Mouse (Mus musculus) cerebellum, postnatal 10 days (tissue): Measurements from ENCODE around the gene Slc6a6.

ENCODE experiments used
- DNase-seq, 2 experiments: peaks; one replicate each; pipeline ENCODE4 v3.0.0; 2021; ENCODE audit warnings: mixed read lengths in 2 of 2

Gene Slc6a6

DNA sequence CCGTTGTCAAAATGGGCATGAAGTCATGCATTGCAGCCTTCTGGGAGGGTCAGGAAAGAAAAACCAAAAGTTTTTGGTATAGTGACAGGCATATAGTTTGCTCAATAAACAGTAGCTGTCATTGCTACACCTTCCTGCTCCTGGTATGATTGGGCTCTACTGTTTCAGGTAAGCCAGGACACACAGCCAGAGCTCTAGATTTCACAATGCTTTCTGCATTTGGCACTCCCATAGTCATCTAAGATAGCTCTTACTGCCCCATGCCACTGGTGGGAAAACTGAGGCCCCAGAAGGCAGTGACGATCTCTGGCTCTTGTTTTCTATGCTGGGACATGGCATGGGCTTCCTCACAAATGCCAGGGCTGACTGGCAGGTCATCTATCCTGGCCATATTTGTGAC is 19.6 kb downstream of the Slc6a6 start:
- no peak for DNase-seq

DNA sequence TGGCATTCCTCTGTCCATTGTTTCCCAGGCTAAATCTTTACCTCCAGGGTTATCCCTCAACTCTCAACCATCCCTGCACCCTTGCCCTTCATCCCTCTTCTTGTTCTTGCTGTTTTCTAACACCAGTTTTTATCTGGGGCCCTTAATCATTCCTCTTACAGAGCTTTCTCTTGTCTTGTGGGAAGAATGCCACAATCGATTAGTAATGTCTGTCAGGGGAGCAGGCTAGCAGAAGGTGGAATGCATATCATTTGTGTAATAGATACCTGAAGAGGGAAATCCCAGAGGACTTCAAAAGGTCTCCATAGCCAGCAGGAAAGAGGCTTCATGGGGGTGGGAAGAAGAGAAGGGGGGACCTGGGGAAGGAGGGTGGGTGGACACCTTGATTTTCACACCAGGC is 20.6 kb downstream of the Slc6a6 start:
- DNase-seq: no peak

DNA sequence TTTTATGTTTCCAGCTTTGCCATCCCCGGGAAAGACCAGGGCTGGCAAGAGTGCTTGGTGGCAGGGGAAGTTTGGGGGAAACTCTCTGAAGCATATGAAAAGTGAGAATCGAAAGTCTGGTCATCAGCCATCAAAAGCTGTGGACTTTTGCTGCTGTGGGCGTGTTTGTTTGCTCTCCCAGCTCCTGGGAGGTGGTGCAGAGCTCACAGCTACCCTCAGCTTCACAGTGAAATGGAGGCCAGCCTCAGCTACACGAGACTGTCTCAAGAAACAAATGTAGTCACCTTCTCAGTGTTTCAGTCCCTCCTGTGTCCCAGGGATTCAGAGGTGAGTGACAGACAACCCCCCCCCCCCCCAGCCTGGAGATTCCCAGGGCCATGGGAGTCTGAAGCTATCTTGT is 21.8 kb downstream of the Slc6a6 start:
- DNase-seq: no peak

DNA sequence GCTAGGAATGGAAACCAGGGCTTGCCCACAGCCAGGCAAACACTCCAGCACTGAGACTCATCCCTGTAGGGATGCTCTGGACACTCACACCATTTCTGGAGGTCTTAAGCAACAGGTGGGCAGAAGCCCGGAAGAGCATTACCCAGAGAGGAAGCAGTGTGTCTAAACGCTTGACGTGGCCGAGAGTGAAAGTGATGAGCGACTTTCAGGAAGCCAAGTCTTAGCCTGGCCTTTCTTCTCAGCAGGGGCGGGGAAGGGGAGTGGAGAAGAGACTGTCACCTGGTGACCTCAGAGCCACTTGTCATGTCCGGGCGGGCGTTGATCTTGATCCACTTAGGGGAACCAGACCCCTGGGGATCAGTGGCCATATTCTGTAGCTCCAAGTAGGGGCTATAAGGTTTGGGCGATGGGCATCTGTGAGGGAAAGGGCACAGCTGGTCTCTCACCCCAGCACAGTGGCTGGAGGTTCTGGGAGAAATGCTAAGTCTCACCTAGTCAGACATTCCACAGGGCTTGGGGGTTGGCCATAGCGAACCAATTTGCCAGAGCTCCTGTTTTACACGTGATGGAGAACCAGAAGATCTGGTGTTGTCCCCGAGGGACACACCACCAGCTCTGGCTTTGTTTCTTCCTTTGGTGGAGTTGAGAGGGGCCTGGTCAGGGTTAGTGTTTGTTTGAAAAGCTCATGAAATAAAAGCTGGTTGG is 22.4 kb downstream of the Slc6a6 start:
- DNase-seq: no peak

DNA sequence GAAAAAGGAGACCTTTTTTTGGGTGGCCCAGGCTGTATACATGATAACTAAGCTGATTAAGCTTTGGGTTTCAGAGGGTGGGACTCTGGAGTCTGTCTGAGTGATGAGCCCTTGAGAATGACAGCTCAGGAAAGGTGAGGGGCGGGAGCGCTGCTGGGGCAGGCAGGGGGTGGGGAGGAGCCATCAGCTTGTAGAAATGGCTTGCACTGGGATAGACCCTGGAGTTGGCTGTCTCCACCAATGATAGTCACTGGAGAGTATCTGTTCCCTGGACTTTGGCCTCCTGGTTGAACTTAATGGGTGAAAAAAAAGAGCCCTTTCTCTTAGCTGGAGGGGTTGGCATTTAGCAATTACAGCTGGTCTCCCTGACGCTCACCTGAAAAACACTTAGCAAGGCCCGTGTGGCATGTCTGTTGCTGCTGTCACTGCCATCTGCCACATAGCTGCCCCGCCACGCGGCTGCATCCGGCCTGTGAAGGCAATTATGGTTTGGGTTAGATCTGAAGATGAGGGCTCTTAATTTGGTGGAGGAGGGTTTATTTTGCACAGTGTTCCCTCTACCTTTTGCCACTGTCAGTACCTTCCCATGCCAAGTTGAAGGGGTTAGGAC is 23.5 kb downstream of the Slc6a6 start:
- peak; percentile 75 to 77 for DNase-seq

DNA sequence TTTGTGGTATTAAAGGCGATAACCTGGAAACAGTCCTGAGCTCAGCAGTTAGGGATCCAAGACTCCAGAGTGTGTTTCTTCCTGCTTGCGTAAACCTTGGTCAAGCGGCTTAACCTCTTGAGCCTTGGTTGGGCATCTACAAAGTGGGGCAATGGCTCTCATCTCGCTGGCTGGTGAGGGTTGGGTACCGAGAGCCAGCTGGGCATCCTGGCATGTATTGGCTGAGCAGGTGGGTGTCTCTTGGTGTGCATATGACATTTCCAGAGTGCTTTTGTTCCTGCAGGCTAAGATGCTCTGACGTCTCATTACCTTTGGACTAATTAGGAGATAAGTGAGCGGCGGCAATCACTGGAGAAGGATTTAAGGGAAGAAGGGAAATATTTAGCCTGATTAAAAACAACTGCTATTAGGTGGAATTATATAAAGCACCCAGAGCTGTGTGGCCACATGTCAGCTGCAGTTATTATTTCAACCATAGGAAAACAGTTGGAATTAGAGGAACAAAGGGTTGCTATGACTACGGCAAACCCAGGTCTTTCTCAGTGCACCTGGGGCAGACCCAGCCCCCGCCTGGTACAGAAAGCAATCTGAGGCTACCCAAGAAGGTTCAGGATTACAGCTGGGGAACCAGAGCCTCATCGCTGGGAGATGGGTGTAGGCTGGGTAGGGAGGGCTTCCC is 24.2 kb downstream of the Slc6a6 start:
- DNase-seq: peak; percentile 71 to 74

DNA sequence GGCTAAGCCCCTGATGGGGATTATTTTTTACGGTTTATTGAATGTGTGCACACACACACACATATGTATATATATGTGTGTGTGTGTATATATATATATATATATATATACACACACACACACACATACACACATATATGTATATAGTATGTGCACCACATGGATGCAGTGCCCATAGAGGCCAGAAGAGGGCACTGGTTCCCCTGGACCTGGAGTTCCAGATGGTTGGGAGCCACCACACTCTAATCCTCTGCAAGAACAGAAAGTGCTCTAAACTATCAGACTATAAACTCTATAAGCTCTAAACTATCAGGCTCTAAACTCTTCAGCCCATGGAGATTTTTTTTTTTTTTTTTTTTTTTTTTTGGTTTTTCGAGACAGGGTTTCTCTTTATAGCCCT is 25.1 kb downstream of the Slc6a6 start:
- DNase-seq: peak; percentile 50 to 59

DNA sequence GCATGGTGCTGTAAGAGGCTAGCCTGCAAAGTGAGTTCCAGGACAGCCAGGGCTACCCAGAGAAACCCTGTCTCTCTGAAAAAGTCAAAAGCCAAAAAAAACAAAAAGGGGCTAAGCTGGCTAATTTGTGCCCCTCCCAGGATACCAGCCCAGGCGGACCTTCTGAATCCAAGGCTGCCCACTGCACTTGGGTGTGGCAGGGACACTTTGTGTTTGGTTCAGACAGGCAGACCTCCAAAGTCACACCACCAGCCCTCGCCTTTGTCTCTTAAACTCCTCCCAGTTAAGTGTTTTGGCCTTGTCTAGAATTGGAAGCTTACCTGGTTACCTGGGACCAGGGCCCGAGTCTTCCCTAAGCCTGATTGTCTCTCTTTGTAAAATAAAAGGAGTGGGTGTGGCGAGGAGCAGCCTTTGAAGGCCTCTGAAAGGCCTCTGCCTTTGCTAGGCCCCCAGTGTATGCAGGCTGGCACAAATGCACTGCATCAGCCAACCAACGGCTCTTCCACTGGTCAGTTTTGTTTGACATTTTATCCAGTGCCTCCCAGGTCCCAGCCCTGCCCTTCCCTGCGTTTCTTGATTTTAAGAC is 26.6 kb downstream of the Slc6a6 start:
- no peak for DNase-seq

DNA sequence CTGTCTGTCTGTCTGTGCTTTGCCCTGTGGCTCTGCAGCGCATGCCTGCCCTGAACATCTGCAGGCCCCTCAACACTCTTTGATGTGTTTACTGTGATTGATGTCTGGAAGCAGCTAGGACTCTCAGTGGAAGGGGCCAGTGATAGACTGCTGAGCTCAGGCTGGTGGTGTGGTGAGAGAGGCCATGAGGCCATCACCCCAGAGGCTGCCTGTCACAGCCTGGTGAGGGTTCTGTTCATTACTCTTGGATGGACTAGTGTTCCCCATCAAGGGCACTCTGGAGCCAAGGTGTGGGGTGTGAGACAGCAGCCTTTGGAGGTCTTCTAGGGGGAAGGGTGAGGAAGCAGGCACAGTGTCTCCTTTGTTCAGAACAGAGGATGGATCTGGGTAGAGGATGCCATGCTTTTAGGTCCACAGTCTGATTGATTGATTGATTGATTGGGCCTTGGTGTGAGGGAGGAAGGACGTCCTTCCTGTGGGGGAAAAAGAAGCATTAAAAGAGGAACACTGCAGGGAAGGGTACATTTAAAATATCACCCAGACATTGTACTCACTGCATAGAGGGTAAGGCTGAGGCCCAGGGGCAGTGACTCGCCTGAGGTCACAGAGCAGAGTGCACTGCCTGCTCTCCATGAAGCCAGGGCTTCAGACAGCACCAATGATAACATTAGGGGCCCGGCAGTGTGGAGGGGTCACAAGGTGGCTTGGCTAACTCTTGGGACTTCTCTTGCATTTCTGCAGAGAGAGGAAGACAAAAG is 28.4 kb downstream of the Slc6a6 start:
- DNase-seq: no peak

DNA sequence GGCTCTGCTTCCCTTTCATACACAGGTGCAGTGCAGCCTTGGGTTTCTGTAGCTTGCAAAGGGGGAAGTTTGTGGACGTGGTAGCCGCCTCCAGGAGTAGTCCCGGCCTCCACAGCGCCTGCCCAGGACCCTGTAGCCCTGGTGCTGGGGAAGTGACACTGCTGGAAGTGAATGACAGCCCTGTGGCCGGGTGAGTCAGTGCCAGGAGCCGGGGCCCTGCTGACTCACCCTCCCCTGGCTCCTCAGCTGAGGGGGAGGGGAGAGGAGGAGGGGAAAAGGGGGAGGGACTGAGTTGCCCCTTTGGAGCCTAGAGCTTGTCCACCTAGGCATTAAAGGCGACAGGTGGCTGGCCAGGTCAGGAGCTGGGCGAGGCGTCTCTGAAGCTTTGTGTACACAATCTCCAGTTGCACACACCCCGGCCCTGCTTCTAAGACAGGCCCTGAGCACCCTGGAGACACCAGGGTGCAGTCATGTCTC is 29.0 kb downstream of the Slc6a6 start:
- no peak for DNase-seq

DNA sequence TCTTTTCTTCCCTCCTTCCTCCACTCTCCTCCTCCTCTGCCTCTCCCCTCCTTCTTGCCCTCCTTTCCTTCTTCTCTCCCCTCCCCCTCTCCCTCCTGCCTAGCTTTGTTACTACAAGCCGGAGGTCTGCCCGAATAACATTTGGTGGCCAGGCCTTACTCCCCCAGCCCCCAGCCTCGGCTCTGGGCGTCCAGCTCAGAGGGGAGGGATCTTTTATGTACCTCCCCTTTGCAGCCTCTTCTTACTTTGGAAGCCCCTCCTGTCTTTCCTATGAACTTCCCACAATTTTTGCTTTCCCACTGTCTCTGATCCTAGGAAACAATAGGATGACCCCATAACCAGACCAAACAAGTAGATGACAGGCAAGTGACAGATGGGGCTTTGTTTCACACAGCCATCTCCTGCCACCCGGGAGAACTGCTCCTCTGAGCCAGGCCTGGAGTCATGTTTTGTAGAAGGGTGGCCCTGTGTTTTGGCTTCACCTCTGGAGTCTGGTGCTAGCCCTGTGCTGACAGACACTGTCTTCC is 29.6 kb downstream of the Slc6a6 start:
- no peak for DNase-seq

DNA sequence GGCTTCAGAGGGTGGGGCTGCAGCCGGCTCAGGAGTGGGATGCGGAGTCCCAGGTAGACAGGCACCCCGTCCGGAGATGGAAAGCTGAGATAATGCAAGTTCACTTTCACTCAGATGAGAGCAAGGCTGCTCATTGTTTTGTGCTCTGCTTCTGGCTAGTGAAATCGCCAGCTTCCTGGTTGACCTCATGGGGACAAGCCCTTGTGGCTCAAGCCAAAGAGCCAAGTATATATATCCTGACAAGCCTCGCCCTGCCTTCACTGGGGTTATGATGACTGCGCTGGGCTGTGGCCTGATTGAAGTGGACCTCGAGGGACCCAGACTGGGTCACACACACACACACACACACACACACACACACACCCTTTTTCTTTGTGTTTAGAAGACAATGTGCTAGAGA is 31.2 kb downstream of the Slc6a6 start:
- DNase-seq: no peak

DNA sequence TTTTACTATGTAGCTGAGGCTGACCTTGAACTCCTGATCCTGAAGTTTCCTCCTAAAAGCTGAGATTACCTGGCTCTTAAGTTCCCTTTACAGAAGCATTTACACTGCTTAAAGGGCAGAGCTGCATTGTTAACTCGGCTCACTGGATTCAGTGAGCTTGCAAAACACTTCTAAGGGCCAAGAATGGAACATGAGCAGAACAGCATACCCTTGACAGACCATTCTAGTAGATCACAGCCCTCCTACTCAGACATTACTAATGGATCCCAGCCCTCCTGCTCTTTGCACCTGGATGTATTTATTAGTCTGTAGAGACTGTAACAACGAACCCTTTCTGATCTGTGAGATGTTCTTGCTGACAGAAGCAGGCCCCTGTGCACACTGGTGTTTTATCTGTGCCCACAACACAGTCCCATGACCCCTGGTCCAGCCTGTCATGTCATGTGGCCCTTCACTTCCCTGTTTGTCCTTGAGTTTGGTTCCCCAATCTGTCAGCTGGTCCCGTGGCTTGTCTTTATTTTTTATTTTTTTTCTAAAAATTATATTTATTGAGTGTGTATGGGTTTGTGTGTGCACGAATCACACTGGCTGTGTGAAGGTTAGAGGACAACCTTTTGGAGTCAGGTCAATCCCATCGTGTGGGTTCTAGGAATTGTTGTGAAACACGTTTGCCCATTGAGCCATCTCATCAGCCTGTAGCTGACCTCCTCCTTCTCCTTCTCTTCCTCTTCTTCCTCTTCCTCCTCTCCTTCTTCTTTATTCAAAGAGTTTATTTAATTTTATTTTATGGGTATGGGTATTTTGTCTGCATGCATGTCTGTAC is 32.3 kb downstream of the Slc6a6 start:
- no peak for DNase-seq

DNA sequence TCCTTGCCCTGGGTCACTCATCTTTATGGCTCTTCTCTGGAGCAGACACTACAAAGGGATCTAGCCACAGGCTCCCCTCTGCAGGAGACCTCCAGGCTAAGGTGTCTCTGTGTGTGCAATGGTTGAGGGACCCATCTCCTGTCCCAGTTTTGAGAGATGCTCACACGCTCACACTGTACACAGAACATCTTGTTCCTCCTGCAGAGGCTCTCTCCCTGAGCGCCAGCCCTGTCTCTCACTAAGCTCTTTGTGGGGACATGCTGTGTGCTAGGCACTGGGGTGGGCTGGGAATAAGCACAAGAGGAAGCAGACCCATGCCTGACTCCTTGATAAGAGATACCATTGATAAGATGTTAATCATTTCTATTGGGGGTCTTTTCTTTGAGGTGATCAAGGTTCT is 34.2 kb downstream of the Slc6a6 start:
- no peak for DNase-seq

DNA sequence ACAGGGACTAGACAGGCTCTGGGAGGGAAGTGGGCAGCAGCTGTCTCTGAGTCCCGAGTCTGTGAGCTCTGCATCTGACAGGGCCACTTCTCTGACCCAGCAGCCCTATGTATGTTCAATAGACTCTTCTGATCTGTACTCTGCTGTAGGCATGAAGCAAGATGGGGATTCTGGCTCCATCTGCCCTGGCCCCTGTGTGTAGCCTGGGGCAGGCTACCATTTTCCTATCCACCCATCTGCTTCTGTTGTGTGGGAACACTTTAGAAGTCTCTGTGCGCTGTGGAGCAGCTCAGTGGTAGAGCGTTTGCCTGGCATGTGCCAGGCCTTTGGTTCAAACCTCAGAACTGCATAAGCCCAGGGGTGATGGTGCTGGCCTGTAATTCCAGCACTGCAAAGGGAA is 34.8 kb downstream of the Slc6a6 start:
- peak in 1 of 2 experiments; percentile 50 for DNase-seq

DNA sequence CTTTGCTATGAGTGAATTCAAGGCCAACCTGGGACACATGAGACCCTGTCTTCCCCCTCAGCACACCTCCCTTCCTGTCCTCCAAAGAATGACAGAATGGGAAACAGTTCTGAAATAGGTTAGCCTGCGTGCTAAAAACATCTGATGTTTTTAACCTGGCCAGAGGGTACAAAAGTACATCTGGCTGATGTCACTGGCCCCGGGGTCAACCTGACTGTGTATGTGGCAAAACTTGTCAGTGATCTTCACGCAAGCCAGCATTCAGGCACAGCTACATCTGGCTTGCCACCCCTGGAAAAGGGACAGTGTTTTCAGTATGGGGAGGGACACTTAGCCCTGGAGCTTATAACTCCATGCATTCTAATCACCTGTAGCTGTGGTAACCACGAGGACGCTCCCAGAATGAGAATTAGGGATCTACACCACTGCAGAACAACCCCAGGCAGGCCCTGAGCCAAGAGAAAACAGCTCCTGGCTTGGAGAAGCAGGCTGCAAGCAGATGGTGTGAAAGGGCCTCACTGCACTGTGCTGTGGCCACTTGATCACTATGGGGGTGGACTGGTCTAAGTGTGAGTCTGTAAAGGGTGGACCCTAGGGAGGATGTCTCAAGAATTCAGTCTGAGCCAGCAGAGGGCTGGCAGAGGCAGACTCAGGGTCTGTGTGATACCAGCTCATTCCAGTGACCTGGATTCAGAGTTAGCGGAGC is 35.3 kb downstream of the Slc6a6 start:
- DNase-seq: peak; percentile 82 to 86

DNA sequence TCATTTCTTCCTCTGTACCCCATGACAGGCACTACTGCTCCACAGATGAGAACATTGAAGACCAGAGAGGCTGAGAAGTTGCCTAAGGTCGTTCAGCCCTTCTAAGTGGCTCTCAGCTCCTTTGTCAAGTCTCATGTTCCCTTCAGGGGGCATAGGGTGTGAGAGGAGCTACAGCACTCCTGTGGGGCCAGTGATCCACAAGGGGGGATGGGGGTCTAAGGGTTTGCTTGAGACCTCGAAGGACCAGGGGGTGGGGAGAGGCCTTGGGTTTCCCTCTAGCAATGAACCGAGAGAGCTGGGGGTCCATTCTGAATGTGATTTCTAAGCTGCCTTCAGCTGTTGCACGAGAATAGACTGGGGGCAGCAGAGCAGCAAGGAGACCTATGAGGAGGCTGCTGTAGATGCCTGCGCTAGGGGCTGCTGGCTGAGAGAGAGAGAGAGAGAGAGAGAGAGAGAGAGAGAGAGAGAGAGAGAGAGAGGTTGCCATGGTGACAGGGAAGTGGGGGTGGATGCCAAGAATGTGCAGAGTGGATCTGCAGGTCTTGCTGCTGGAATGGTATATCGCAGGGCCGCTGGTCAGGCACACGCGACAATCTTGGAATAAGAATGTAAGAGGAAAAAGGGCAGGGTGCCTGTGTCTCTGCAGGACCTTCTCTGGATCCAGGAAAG is 36.1 kb downstream of the Slc6a6 start:
- DNase-seq: peak; percentile 79 to 82

DNA sequence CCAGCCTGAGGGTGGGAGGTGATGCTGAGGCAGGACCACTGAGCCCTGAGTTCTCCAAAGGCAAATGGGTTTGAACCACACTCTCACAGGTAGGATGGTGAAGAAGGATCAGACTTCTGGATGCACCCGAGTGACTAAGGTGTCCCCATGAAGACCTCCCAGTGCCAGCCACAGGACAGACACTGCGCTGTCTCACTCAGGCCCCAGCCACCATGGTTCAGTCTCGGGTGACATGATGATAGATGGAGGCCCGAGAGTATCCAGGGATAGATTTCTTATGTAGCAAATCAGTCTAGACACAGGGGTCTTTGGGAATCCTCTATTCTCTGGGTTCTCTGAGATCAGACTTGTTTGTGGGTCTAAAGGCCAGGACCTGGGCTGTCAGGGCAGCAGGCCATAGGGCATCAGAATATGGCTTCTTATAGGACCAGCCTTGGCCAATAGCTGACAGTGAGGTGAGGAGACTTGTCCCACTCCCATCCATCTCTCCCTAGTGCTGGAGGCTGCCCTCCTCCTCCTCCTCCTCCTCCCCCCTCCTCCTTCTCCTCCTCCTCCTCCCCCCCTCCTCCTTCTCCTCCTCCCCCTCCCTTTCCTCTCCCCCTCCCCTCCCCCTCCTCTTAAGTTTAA is 36.8 kb downstream of the Slc6a6 start:
- DNase-seq: no peak

DNA sequence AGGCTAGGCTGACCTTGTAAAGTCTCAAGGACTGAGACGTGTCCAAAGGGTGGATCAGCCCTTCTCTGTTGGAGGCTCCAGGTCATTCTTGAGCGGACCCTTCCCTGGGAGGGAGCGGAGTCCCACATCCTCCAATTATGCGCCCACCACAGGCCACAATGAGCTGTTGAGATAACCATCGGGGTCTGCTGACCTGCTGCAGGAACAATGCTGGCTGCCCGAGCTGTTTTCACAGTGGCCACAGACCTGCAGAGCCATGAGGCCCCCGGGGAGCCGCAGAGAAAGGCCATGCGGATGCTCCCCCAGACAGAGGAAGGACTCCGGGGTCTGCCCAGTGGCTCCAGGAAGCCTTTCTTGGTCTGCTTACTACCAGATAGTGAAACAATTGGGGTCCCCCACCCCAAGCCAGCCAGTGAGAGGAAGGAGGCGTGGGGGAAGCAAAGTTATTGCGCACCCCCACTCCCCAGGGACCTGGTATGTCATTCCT is 37.4 kb downstream of the Slc6a6 start:
- DNase-seq: no peak

DNA sequence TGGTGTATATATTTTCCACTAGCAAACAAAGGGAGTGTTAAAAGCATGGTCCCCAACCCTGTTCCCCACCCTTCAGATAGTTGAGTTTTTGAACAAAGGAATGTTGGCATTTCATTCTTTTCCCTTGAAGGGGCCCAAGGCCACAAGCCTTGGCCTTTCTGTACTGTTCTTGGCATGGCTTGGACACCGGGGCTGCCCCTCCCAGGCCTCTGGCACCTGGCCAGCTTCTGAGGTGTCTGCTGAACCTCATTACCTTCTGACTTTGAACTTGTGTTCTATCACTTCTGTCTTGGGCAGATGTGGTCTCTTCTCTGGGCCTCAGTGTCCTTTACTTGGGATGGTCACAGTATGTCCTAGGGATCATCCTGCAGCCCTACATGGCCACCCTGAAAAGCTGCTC is 43.5 kb downstream of the Slc6a6 start:
- peak in 1 of 2 experiments; percentile 36 for DNase-seq
